Mouse (Mus musculus): ENCODE measurements around the gene Usp43. TPM values are rescaled to one million over a fixed set of nuclear protein-coding genes. Genes with fewer than 3 reads are reported as not detected.

The Usp43 gene
- polyA plus RNA-seq, 1 experiment from 2014 or later, result 3.3 TPM

DNA sequence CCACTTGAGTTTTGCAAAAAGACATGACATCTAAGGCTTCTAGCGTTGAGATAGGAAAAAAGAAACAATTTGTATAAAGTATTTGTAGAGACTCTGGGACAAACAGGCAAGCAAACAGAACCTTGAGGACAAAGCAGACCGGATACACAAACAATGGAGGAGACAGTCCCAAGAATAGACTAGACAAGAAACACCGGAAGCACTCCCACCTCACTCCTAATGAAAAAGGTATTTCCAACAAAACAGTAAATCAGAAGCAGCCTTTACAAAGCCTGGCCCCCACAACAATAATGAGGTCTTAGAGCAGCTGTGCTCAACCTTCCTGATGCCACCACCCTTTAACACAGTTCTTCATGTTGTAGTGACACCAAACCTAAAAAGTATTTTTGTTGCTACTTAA, 4.8 kb downstream of the Usp43 start:
- no peak overlapping the region for H3K27ac ChIP-seq (ENCODE audit: low read length)
- H3K36me3 ChIP-seq (ENCODE audit: control insufficient read depth, insufficient read depth, low read length), result no peaks in the 10 kb centered on the region; the same call in 1 of the 2 replicates
- H3K4me1 ChIP-seq (ENCODE audit: control insufficient read depth, insufficient read depth, low read length), result 0 out of 2 replicates have a peak, but pooled peaks cover 8% of the 10 kb centered on the region
- 0 out of 2 replicates have a peak, but pooled peaks cover 2% of the 10 kb centered on the region for H3K27me3 ChIP-seq (replicated peaks; ENCODE audit: control insufficient read depth, insufficient read depth, low read length)
- H3K9ac ChIP-seq (ENCODE audit: low read depth, low read length), result no peak overlapping the region
- no peak overlapping the region for H3K4me2 ChIP-seq (ENCODE audit: low read depth, low read length)
- H3K9me3 ChIP-seq (ENCODE audit: control insufficient read depth, low read length), result no peaks in the 10 kb centered on the region
- 75% methylated on average over 3 of the region's 3 CpGs for WGBS
- no peak for ATAC-seq
- H3K4me3 ChIP-seq (ENCODE audit: low read length), result no peak overlapping the region

DNA sequence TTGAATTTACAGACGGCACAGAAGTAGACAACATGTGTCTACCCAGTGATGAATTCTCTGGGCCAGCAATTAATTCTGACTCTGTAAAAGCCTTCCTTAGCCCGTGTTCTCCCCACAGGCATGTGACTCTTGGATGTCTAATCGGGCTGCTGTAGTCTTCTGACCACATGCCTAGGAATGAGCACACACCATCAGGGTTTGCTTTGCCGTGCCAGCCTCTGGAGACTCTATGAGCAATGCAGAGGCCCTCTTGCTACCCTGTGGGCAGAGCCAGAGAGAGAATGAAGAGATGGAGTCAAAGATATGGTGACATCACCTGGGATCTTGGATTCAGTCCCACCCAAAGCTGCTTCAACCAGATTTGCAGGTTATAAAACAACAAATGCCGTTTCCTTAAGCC, 10.9 kb downstream of the Usp43 start:
- Histone ChIP-seq H3K4me3 (ENCODE audit: low read length) (no peak overlapping the region), H3K27me3 (replicated peaks; ENCODE audit: control insufficient read depth, insufficient read depth, low read length) (no peaks in the 10 kb centered on the region), H3K36me3 (ENCODE audit: control insufficient read depth, insufficient read depth, low read length) (no peaks in the 10 kb centered on the region; the same call in 1 of the 2 replicates), H3K4me2 (ENCODE audit: low read depth, low read length) (no peak overlapping the region), H3K9me3 (ENCODE audit: control insufficient read depth, low read length) (no peaks in the 10 kb centered on the region), H3K4me1 (ENCODE audit: control insufficient read depth, insufficient read depth, low read length) (0 out of 2 replicates have a peak, but pooled peaks cover 8% of the 10 kb centered on the region), H3K27ac (ENCODE audit: low read length) (no peak overlapping the region), H3K9ac (ENCODE audit: low read depth, low read length) (no peak overlapping the region)
- no peak for ATAC-seq
- 83% methylated on average over 5 of the region's 5 CpGs for WGBS

DNA sequence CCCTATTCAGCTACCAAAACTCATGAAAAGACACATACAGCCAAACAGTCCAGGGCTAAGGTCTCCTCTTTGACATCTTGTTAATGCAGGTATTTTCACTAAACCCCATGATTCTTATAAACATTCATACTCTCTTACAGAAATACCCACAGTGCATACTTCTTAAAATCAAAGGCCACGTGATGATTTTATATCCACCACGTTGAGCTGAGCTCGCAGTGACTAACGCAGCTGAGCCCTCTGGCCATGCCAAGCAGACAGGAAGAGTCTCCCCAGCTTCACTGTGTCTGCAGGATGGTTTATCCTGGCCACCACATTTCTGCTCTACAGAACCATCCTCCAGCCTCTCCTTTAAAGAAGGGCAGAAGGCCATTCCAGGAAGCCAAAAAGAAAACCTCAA, 18.2 kb downstream of the Usp43 start:
- Histone ChIP-seq H3K4me1 (ENCODE audit: control insufficient read depth, insufficient read depth, low read length) (no peaks in the 10 kb centered on the region), H3K36me3 (ENCODE audit: control insufficient read depth, insufficient read depth, low read length) (no peaks in the 10 kb centered on the region), H3K9ac (ENCODE audit: low read depth, low read length) (no peak overlapping the region), H3K4me2 (ENCODE audit: low read depth, low read length) (no peak overlapping the region), H3K9me3 (ENCODE audit: control insufficient read depth, low read length) (no peaks in the 10 kb centered on the region), H3K27me3 (replicated peaks; ENCODE audit: control insufficient read depth, insufficient read depth, low read length) (no peaks in the 10 kb centered on the region), H3K4me3 (ENCODE audit: low read length) (no peak overlapping the region), H3K27ac (ENCODE audit: low read length) (no peak overlapping the region)
- no peak for ATAC-seq
- 84% methylated on average over 4 of the region's 4 CpGs for WGBS

DNA sequence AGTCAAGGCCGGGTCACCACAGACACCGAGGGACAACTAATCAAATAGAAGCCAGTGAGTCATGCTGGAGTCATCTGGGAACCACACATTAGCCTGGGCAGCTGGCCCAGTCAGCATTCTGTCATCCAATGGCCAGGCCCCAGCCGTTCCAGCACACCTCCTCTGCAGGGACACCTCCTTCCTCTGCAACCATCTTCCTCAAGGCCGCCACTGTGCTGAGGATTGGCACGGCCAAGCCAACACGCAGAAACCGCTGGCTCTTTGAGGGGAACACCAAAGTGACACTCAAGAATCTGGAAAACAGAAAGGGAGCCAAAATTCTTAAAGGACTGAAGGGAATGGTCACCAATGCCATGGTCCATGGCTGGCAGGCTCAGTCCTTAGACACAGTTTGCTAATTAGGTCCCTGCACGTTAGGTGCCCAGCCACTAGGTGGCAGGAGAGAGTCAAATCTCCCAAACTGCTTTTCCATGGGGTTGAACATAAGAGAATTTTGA, 24.8 kb downstream of the Usp43 start:
- H3K9ac ChIP-seq (ENCODE audit: low read depth, low read length), result no peak overlapping the region
- H3K27ac ChIP-seq (ENCODE audit: low read length), result no peak overlapping the region
- H3K4me1 ChIP-seq (ENCODE audit: control insufficient read depth, insufficient read depth, low read length), result peaks cover 4% of the 10 kb centered on the region
- H3K4me3 ChIP-seq (ENCODE audit: low read length), result no peak overlapping the region
- no peaks in the 10 kb centered on the region for H3K27me3 ChIP-seq (replicated peaks; ENCODE audit: control insufficient read depth, insufficient read depth, low read length)
- no peaks in the 10 kb centered on the region for H3K9me3 ChIP-seq (ENCODE audit: control insufficient read depth, low read length)
- H3K36me3 ChIP-seq (ENCODE audit: control insufficient read depth, insufficient read depth, low read length), result no peaks in the 10 kb centered on the region
- WGBS, result 41% methylated on average over 8 of the region's 8 CpGs
- H3K4me2 ChIP-seq (ENCODE audit: low read depth, low read length), result no peak overlapping the region
- peak; percentile 66 for ATAC-seq

DNA sequence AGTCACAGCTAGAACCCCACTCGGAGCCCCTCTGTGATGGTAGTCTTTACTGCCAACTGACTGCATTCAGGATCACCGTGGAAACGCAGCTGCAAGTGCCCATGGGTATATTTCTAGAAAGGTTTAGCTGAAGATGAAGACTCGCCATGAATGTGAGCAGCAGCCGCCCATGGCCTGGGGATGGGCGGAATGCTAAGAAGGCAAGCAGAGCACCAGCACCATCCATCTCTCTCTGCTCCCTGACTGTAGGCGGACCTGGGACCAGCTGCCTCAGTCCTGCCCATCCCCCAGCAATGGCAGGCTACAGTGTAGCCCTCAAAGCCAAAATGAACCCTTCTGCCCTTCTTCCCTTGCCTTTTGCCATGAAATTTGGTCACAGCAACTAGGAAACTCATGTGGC, 26.3 kb downstream of the Usp43 start:
- H3K4me2 ChIP-seq (ENCODE audit: low read depth, low read length), result no peak overlapping the region
- H3K9me3 ChIP-seq (ENCODE audit: control insufficient read depth, low read length), result no peaks in the 10 kb centered on the region
- no peaks in the 10 kb centered on the region for H3K36me3 ChIP-seq (ENCODE audit: control insufficient read depth, insufficient read depth, low read length)
- no peak for ATAC-seq
- H3K27me3 ChIP-seq (replicated peaks; ENCODE audit: control insufficient read depth, insufficient read depth, low read length), result no peaks in the 10 kb centered on the region
- H3K4me3 ChIP-seq (ENCODE audit: low read length), result no peak overlapping the region
- H3K27ac ChIP-seq (ENCODE audit: low read length), result no peak overlapping the region
- peaks cover 4% of the 10 kb centered on the region for H3K4me1 ChIP-seq (ENCODE audit: control insufficient read depth, insufficient read depth, low read length)
- no peak overlapping the region for H3K9ac ChIP-seq (ENCODE audit: low read depth, low read length)
- 76% methylated on average over 7 of the region's 7 CpGs for WGBS

DNA sequence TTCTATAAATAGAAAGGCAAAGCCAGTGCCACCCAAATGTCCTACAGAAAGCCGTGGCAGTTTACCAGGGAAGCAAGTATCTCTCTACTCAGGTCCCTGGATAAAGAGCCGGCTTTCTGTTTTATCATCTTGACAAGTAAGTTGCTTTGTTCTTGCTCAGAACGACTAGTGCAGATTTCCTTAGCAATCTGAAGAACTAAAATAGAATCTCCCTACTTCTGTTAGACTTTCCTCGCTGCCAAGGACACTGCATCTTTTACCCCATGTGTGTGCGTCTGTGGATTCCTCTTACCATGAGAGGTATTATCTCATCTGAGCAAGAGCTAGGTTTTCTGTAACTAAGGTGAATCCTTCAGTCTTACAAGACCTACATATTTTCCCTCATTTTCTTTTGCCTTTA, 33.4 kb downstream of the Usp43 start:
- no peak overlapping the region for H3K9ac ChIP-seq (ENCODE audit: low read depth, low read length)
- H3K27ac ChIP-seq (ENCODE audit: low read length), result no peak overlapping the region
- 83% methylated on average over 5 of the region's 5 CpGs for WGBS
- H3K9me3 ChIP-seq (ENCODE audit: control insufficient read depth, low read length), result 0 out of 2 replicates have a peak, but pooled peaks cover 2% of the 10 kb centered on the region
- no peaks in the 10 kb centered on the region for H3K4me1 ChIP-seq (ENCODE audit: control insufficient read depth, insufficient read depth, low read length)
- H3K36me3 ChIP-seq (ENCODE audit: control insufficient read depth, insufficient read depth, low read length), result no peaks in the 10 kb centered on the region
- ATAC-seq, result no peak
- H3K4me3 ChIP-seq (ENCODE audit: low read length), result no peak overlapping the region
- no peak overlapping the region for H3K4me2 ChIP-seq (ENCODE audit: low read depth, low read length)
- H3K27me3 ChIP-seq (replicated peaks; ENCODE audit: control insufficient read depth, insufficient read depth, low read length), result no peaks in the 10 kb centered on the region

DNA sequence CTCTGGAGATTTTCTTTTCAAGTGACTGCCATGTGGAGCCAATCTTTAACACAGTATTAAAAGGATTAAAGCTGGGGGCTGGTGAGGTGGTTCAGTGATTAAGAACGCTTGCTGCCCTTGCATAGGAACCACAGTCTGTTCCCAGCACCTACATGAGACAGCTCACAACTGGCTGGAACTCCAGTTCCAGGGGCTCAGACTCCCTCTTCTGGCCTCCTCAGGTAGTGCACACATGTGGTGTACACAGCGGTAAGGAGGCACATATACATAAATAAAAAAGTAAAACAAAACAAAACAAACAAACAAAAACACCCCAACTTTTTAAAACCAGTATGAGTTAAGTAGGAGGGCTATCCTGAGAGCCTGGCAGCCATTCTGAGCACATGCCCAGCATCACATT, 36.0 kb downstream of the Usp43 start:
- ATAC-seq, result no peak
- H3K36me3 ChIP-seq (ENCODE audit: control insufficient read depth, insufficient read depth, low read length), result no peaks in the 10 kb centered on the region
- H3K27me3 ChIP-seq (replicated peaks; ENCODE audit: control insufficient read depth, insufficient read depth, low read length), result no peaks in the 10 kb centered on the region
- no peak overlapping the region for H3K9ac ChIP-seq (ENCODE audit: low read depth, low read length)
- H3K4me2 ChIP-seq (ENCODE audit: low read depth, low read length), result no peak overlapping the region
- 97% methylated on average over 2 of the region's 2 CpGs for WGBS
- H3K4me1 ChIP-seq (ENCODE audit: control insufficient read depth, insufficient read depth, low read length), result no peaks in the 10 kb centered on the region
- no peak overlapping the region for H3K4me3 ChIP-seq (ENCODE audit: low read length)
- H3K27ac ChIP-seq (ENCODE audit: low read length), result no peak overlapping the region
- H3K9me3 ChIP-seq (ENCODE audit: control insufficient read depth, low read length), result 0 out of 2 replicates have a peak, but pooled peaks cover 2% of the 10 kb centered on the region

DNA sequence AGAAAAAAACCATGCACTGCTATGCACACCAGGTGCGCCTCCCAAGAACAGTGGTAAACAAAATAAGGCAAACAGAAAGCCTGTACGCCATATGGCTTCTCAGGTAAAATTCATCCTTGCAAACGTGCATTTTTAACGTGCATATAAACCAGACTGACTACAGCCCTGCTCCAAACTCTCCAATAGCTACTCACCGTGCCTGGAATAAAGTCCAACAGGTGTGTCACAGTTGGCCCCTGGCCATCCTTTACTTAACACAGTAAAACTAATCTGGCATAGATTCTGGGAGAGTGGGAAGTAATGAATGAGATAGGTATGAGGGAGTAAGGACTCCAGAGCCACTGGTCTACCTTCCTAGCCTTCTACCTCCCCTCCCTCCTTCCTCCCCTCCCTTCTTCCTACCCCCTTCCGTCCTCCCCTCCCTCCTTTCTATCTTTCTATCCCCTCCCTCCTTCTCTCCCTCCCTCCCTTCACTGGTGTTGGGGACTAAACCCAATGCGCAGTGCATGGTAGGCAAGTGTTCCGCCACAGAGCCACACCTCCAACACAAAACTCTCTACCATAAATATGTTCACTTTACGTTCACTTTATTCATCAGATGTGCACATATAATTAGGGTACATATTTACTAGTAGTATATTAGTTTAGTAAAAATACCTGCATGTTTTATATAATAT, 56.3 kb downstream of the Usp43 start:
- no peak overlapping the region for H3K9ac ChIP-seq (ENCODE audit: low read depth, low read length)
- no peaks in the 10 kb centered on the region for H3K9me3 ChIP-seq (ENCODE audit: control insufficient read depth, low read length)
- 72% methylated on average over 9 of the region's 9 CpGs for WGBS
- no peak overlapping the region for H3K4me2 ChIP-seq (ENCODE audit: low read depth, low read length)
- H3K4me3 ChIP-seq (ENCODE audit: low read length), result no peak overlapping the region
- peaks cover 10% of the 10 kb centered on the region for H3K4me1 ChIP-seq (ENCODE audit: control insufficient read depth, insufficient read depth, low read length)
- ATAC-seq, result peak; percentile 93
- H3K27me3 ChIP-seq (replicated peaks; ENCODE audit: control insufficient read depth, insufficient read depth, low read length), result no peaks in the 10 kb centered on the region
- H3K27ac ChIP-seq (ENCODE audit: low read length), result 0 out of 2 replicates have a peak overlapping the region, but pooled peaks have one; percentile 35
- H3K36me3 ChIP-seq (ENCODE audit: control insufficient read depth, insufficient read depth, low read length), result no peaks in the 10 kb centered on the region

DNA sequence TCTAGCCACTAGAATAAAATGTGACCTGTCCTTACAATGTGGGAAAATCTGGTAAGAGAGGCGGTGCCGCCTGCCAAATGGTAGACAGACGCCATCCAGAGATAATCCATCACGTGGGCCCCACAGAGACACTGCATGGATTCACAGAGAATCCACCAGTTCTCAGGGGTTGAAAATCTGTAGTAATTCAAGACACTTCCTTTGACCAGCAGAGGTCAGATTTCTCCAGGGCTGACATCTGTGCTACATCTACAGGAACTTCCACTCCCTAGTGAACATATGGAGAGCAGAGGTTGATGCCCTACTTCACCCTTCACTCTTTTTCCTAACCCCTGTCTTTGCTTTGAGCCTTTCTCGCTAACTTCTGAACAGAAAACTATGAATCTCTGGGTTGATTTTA, 56.9 kb downstream of the Usp43 start:
- Histone ChIP-seq H3K9ac (ENCODE audit: low read depth, low read length) (no peak overlapping the region), H3K27me3 (replicated peaks; ENCODE audit: control insufficient read depth, insufficient read depth, low read length) (no peaks in the 10 kb centered on the region), H3K9me3 (ENCODE audit: control insufficient read depth, low read length) (no peaks in the 10 kb centered on the region), H3K4me2 (ENCODE audit: low read depth, low read length) (no peak overlapping the region), H3K27ac (ENCODE audit: low read length) (0 out of 2 replicates have a peak overlapping the region, but pooled peaks have one; percentile 35), H3K4me3 (ENCODE audit: low read length) (no peak overlapping the region), H3K4me1 (ENCODE audit: control insufficient read depth, insufficient read depth, low read length) (peaks cover 14% of the 10 kb centered on the region), H3K36me3 (ENCODE audit: control insufficient read depth, insufficient read depth, low read length) (no peaks in the 10 kb centered on the region)
- 70% methylated on average over 5 of the region's 5 CpGs for WGBS
- peak; percentile 66 for ATAC-seq
